Mouse (Mus musculus): ENCODE data around the gene Ndufa10.
"Not testable (repeated sequence)": the region's sequence is repeated elsewhere in the genome, so short reads cannot be mapped to it uniquely, and the experiment has no call there.

The Ndufa10 gene

DNA sequence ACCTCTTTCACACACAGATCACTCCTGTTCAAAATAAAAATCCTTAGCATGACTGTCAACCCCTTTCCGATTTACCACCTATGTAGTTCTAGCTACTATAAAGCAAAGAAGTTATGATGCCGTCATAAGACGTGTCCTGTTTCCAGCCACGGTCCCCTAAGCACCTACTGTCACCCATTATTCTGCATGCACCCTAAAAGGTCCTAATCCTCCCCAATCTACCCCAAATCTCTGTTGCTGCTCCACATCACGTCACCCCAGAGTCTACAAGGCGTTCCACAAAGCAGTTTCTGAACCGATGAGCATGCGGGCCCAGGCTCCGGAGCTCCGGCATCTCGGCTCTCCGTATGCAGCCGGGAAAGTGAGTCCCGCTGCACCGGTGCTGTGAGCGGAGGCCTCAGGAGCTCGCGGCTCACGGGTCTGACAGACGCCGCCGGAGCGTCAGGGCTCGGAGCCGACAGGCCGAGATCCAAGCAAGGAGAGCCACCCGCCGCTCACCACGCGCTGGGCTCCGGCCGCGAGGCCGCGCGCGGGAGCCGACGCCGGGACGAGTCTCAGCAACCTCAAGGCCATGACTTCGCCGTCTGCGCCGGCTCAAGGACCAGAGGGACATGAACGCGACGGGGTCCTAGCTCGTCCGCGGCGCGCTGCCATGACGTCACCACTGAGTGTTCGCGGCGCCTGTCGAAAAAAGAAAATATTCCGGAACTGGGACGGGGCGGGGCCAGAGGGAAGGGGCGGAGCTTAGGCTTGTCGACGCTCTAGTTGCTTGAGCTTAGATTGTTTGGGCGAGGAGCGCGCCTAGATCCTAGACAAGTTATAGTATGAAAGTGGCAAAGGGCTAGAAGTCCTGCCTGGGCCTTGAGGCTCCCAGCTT, at the start of gene Ndufa10:
TSS of gene Ndufa10 (minus strand) at position 696 of the 877 bp plus-strand sequence.
- peak; percentile 94 for DNase-seq (ENCODE audit: low spot score)

DNA sequence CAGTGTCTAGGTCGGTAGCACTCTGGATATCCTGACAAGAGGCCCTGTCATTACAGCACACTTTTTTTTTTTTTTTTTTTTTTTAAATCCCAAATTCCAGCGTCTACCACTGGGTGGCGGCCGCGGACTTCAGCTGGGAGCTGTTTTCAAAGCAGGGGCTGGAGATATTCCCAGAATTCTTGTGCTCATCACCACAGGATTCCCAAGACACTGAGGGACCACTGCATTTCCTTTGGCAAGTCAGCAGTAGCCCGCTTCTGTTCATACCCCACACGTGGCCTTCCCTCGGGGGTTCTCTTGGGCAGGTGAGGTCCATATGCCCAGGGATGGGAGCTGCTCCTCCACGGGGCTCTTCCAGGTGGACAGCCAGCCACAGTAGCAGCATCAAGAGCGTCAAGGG, 47.7 kb upstream of the Ndufa10 start:
- peak; percentile 7 for DNase-seq (ENCODE audit: low spot score)

DNA sequence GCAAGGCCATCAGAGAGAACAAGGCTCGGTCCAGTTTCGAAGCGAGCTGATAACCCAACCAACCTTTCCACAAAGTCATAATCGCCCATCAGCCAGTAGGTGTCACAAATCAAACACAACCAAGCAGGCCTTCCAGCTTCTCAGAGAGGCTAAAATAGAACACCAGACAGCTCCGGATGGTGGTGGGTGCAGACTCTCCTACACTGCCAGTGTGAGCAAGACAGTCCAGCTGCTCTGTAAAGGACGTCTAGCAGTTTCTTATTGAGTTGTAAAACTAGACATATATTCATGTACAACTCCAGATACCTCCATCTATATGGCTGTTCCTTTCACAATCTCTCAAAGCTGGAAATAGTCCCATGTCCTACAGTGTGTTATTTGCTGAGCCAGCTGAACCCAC, 45.4 kb upstream of the Ndufa10 start:
- no peak for DNase-seq (ENCODE audit: low spot score)

- no peak for DNase-seq (ENCODE audit: low spot score)
These were observed 44.9 kb upstream of the Ndufa10 start, which contains the start of gene Olfr1414 for GRCm38 (mm10) chr1:92518561-92518960. TSS of gene Olfr1414 (minus strand) at chr1:92518661.

- no peak for DNase-seq (ENCODE audit: low spot score)
These were observed 41.7 kb upstream of the Ndufa10 start for GRCm38 (mm10) chr1:92515390-92515789.

- not testable (repeated sequence) for DNase-seq (ENCODE audit: low spot score)
These were observed 38.0 kb upstream of the Ndufa10 start for GRCm38 (mm10) chr1:92511646-92512045.

DNA sequence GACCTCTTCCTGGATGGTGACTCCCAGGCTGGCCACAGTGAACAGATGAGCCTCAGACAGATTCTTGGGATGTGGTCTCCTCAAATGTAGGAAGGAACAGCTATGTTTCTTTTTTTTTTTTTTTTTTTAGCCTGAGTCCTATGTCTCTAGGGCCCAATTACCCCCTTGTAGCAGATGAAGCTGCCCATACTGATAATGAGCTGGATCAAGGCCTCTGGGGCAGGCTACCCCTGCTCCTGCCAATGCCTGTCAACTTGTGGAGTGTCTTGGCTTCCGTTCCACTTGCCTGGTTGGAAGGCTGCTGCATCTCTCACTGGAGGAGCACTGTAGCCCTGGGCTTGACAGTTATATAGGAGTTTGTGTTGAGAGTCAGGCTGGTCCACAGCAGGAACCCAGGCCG, 22.3 kb upstream of the Ndufa10 start, which contains the start of gene Olfr1415:
TSS of gene Olfr1415 (minus strand) at position 101 of the 400 bp plus-strand sequence.
- no peak for DNase-seq (ENCODE audit: low spot score)

GRCm38 (mm10) chr1:92485013-92485412, 11.4 kb upstream of the Ndufa10 start, which contains the start of gene Olfr1416:
TSS of gene Olfr1416 (minus strand) at chr1:92485113.
- no peak for DNase-seq (ENCODE audit: low spot score)

DNA sequence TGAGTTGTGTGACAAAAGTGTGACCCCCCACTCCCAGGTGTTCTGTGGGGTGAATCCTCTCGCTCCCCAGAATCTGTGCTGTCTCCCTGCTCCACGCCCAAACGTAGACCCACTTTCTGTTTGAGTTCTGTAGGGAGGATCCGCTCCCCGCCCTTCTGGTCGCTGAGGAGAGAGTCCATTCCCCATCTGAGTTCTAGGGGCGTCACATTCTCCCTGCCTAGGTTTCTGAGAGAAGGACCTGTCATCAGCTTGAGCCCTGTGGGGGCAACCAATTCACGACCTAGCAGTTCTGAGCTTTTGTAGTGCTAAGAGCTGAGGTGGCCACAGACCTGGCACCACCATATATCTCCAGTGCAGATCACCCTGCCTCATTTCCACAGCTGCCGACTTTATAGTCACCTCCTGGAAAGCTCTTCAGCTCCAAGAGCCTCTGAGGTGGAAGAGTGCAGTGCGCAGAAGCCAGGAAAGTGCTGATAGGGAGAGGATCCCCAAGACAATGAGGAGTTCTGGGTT, 462 bp upstream of the Ndufa10 start:
- no peak for DNase-seq (ENCODE audit: low spot score)

GRCm38 (mm10) chr1:92468891-92469290, 4.8 kb downstream of the Ndufa10 start:
- DNase-seq (ENCODE audit: low spot score): no peak

DNA sequence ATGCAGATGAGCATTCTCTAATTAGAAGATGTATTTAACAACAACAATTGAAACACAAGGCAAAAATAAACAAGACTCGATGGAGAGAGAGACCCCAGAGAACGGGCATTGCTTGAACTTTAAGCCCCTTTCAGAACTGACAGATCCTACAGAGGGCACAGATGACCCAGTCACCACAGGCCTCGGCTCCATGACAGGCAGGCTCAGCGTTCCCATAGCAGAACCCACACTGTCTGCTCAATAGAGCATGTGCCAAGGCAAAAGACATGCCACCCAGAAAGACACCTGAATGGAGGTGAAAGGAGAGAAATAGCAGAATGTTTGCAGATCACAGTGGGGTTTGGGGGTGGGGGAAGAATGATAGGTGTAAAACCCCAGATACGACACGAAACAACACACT, 15.2 kb downstream of the Ndufa10 start:
- no peak for DNase-seq (ENCODE audit: low spot score)

- DNase-seq (ENCODE audit: low spot score): no peak
These were observed 15.9 kb downstream of the Ndufa10 start for GRCm38 (mm10) chr1:92457758-92458157.

DNA sequence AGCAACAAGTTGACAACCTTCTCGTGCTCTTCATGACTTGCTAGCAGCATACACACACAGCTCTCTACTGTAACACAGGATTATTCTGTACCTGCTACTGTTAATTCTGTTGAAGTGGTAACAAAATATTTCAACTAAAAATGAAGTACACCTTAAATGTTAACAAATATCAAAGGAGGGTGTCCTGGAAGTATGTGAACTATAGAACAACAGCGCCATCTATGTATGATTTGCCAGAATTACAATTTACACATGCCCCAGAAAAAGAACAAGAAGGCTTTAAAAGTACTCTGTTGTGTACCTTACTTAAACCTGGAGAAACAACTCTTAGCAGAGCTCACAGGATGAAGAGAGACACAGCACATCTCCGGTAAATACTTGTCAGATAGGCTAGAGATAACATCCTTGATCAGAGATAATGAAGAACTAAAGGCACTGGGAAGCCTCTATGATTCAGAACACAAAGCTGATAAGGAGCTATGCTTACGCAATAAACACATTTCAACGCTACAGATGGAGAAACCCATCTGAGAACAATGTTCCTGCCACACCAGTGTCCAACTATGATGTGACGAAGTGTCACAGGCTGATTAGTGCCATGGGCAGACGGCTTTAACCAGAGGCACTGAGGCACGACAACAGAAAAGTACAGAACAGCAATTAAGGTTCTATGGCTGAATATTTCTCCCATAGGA, 19.8 kb downstream of the Ndufa10 start:
- no peak for DNase-seq (ENCODE audit: low spot score)

DNA sequence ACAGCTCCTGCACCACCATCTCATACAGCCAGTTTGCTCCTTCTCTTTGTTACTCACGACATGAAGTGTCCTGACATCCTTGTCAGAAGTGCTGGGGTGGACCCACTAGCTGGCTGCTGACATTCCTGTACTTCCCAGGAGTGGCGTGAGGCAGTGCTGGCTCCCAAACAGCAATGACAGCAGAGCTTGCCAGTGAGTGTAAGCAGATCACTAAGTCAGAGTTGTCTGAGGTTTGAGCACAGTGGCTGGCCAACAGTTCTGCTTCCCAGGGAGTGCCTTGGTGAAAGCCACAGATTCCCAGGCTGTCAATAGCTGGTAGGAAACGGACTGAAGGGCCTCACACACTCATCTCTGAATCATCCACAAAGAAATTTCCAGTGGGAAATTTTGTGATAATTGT, 25.4 kb downstream of the Ndufa10 start:
- no peak for DNase-seq (ENCODE audit: low spot score)

GRCm38 (mm10) chr1:92441453-92442063, 32.1 kb downstream of the Ndufa10 start:
- no peak for DNase-seq (ENCODE audit: low spot score)

DNA sequence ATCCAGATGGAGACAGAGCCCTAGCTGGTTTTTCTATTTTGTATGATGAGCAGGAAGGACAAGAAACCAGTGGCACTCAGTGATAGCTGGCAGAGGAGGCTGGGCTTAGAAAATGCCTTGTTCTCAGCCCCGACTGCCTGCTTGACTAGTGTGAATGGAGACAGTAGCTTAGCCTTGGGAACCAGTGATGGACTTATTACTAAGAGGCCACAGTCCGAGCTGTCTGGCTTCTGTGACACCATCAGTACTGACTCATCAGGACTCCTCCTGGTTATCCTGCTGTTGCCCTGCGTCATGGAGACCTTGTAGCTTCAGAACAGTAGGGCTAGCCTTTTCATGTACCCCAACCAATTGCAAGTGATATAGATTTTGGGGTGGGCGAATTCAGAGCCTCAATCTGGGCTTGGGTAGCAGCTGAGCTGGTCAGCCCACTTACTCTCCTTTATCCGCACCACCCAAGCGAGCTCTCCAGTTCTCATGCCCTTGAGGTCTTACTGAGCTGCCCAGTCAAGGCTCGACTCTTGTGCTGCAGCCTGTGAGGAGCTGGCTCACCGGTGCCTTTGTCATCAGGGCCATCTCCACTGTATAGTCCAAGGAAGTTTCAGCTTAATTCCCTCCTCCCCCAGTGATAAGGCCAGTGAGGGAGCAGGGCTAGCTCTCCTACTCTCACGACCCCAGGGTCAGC, 33.5 kb downstream of the Ndufa10 start:
- DNase-seq (ENCODE audit: low spot score): no peak

GRCm38 (mm10) chr1:92437678-92438271, 35.9 kb downstream of the Ndufa10 start:
- DNase-seq (ENCODE audit: low spot score): no peak

DNA sequence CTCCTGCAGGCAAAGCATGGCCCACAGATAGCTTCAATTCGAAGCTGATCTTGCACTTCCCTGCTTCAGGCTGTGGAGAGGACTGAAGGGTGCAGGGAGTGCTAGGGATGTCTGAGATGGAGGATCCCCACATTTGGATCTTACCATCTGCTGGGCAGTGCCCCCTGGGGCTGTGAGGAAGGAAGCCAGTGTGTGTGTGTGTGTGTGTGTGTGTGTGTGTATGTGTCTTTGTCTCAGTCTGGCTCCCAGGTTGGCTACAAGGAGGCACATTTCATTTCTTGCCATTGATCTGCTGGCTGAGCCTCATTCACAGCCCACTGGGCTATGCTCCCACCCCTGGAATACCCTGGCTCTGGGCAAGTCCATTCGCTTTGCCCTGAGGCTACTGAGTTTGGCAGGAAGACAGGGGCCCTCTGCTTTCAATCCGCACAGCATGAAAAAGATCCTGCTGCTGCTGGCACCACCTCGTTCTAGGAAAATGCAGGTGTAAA, 36.8 kb downstream of the Ndufa10 start:
- no peak for DNase-seq (ENCODE audit: low spot score)

DNA sequence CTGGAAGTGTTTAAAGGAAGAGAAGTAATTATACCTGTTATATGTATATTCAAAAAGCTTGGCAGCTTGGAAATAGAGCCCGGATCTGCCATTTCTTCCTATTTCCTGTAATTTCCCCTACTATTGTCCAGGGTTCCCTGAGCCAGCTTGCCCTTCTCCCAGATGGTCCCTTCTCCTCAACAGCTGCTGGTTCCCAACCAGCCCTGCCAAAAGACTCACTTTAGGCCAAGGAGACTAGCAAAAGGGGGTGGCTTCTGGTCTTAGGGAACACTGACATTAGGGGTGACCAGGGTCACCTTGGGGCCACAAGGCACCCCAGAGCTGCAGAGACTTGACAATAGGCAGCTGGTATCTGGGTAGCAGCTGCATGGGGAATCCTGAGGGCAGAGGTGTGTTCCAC, 38.7 kb downstream of the Ndufa10 start:
- no peak for DNase-seq (ENCODE audit: low spot score)

DNA sequence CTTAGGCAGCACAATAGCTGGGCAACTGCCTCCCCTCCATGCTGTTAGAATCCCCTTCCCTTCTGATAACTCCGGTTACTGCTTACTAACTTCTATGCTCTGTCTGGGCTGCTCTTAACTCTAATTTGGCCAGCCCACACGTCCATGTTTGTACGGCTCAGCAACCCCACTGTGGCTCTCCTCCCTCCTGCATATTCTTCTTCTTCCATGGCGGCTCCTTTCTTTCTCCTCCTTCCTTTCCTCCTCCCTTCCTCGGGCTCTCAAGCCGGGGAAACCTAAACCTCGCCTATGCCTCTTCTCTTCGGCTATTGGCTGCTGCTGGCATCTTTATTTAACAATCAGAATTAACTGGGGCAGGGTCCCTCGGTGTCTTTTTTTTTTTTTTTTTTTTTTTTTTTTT, 40.9 kb downstream of the Ndufa10 start:
- DNase-seq (ENCODE audit: low spot score): no peak

DNA sequence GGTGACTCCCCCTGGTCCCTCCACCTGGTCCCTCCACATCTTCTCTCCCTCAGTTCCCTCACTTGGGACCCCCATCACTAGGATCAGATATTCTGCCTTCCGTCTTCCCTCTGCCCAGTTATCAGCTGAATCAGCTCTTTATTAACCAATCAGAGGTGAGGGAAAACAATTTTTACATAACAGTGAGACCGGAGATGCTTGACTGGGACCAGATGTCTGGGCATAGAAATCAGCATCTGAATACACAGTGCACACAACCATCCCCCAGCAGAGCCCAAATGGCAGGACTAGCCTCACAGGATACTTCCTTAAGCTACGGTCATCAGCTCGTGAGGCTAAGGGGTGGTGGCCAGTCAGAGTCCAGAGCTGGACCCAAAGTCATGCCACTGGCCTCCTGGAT, 41.6 kb downstream of the Ndufa10 start:
- DNase-seq (ENCODE audit: low spot score): no peak
